15 mouse cellular contexts compared by ENCODE assay signal in the genomic region with DNA sequence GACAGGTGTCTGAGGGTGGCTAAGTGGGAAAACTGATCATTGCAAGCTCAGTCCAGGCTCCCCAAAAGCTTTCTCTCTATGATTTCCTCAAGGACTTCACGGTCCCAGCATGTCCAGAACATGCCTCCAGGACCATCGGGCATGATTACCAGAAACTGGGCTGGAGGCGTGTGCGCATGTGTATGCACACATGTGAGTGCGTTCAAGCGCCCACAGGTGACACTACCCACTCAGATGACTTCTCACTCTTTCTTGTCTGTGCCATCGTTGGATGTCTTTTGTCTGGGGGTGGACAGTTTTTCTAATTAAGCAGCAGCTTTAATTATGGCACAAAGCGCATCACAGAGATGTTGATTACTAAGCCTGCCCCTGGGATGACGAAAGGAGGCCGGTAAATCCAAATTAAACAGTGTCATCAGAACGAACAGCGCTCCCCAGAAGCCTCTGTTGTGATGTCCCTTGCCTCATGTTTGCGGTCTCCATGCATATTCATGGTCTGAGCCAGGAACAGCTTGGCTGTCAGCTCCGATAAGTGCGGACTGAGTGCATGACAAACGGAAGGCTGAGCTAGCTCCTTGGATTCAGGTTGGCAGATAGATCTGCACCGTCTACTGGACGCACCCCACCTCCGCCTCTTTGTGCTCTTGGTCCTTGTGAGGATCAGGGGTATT. TPM values are rescaled to one million over a fixed set of nuclear protein-coding genes. Genes with fewer than 3 reads are reported as not detected.
A peak's percentile ranks its signal among the peaks of the same experiment; 100 is the strongest.
DNase-seq lines count a peak whose midpoint lies in the region; ATAC-seq and TF ChIP-seq lines count a peak whose summit lies in the region.
"Had no signal": no experiment of that assay in that cellular context is flagged by ENCODE, and none has a peak within 500 bp of the region (broad histone marks: within the 10 kb centered on the region; RNA-seq: fewer than 3 reads in every experiment).

No protein-coding gene starts in this region.

- peak; percentile 71 for ATAC-seq in hindbrain, embryonic 12.5 days (ENCODE audit: low FRiP score)
- peak; percentile 66; the same call in 1 of the 2 replicates for ATAC-seq in midbrain, embryonic 16.5 days
- no peak for ATAC-seq in stomach, postnatal 0 days (ENCODE audit: low FRiP score, low TSS enrichment)

- peaks cover 3% of the 10 kb centered on the region; the same call in 1 of the 2 replicates for H3K27me3 ChIP-seq in hindbrain, embryonic 12.5 days
- no peaks in the 10 kb centered on the region for H3K27me3 ChIP-seq in midbrain, embryonic 16.5 days (ENCODE audit: control insufficient read depth, insufficient read depth, low read depth, low read length)
- no peaks in the 10 kb centered on the region for H3K27me3 ChIP-seq in stomach, postnatal 0 days (ENCODE audit: control insufficient read depth, insufficient read depth, low read length)
- H3K27me3 ChIP-seq: liver, embryonic 15.5 days; neural tube, embryonic 12.5 days had no signal

- no peaks in the 10 kb centered on the region for H3K9me3 ChIP-seq in hindbrain, embryonic 12.5 days (replicated peaks)
- H3K9me3 ChIP-seq in midbrain, embryonic 16.5 days (replicated peaks; ENCODE audit: control insufficient read depth, low read length, poor library complexity, severe bottlenecking): no peaks in the 10 kb centered on the region
- no peaks in the 10 kb centered on the region for H3K9me3 ChIP-seq in stomach, postnatal 0 days (ENCODE audit: control insufficient read depth, low read length)
- H3K9me3 ChIP-seq: heart, embryonic 15.5 days; limb, embryonic 10.5 days; liver, embryonic 15.5 days; neural tube, embryonic 12.5 days had no signal

- H3K4me2 ChIP-seq in hindbrain, embryonic 12.5 days (replicated peaks): no peak overlapping the region
- no peak overlapping the region for H3K4me2 ChIP-seq in midbrain, embryonic 16.5 days (ENCODE audit: low read length)
- H3K4me2 ChIP-seq in stomach, postnatal 0 days (replicated peaks; ENCODE audit: low read depth): no peak overlapping the region
- H3K4me2 ChIP-seq: heart, embryonic 15.5 days; liver, embryonic 15.5 days; neural tube, embryonic 12.5 days had no signal

- TF ChIP-seq EP300 in stomach, postnatal 0 days (optimal IDR thresholded peaks at IDR 0.05): no peak

- peak; percentile 41 to 49 for DNase-seq in cerebellum, adult 18-20 months
- DNase-seq in cerebellum, adult 8-10 months: no peak
- peak; percentile 35 to 67 for DNase-seq in left cerebral cortex, postnatal 14 days (ENCODE audit: low spot score in 2 of 2)
- no peak for DNase-seq in left cerebral cortex, postnatal 10 days (ENCODE audit: extremely low spot score in 1 of 2, low spot score in 2 of 2)
- no peak for DNase-seq in adrenal gland, postnatal 14 days
- no peak for DNase-seq in stomach, postnatal 0 days (ENCODE audit: low spot score)
- DNase-seq: gastrocnemius, postnatal 25 days; kidney, postnatal 4 days had no signal

- no peak for TF ChIP-seq CTCF in stomach, postnatal 0 days (IDR thresholded peaks at IDR 0.05; ENCODE audit: low read depth)

- H3K36me3 ChIP-seq in hindbrain, embryonic 12.5 days: no peaks in the 10 kb centered on the region
- H3K36me3 ChIP-seq in midbrain, embryonic 16.5 days (ENCODE audit: control insufficient read depth, insufficient read depth, low read length): no peaks in the 10 kb centered on the region
- H3K36me3 ChIP-seq in stomach, postnatal 0 days (ENCODE audit: control insufficient read depth, insufficient read depth, low read length): no peaks in the 10 kb centered on the region
- H3K36me3 ChIP-seq: heart, embryonic 15.5 days; limb, embryonic 10.5 days; liver, embryonic 15.5 days; neural tube, embryonic 12.5 days had no signal

- no peak overlapping the region for H3K9ac ChIP-seq in hindbrain, embryonic 12.5 days
- 0 out of 2 replicates have a peak overlapping the region, but pooled peaks have one; percentile 25 for H3K9ac ChIP-seq in midbrain, embryonic 16.5 days (ENCODE audit: low read depth, low read length)
- no peak overlapping the region for H3K9ac ChIP-seq in stomach, postnatal 0 days (ENCODE audit: low read length)
- H3K9ac ChIP-seq: heart, embryonic 15.5 days; liver, embryonic 15.5 days; neural tube, embryonic 12.5 days had no signal

- peak overlapping the region; percentile 17; the same call in 1 of the 2 replicates for H3K27ac ChIP-seq in hindbrain, embryonic 12.5 days
- no peak overlapping the region for H3K27ac ChIP-seq in midbrain, embryonic 16.5 days (ENCODE audit: low read length)
- H3K27ac ChIP-seq in stomach, postnatal 0 days (replicated peaks): no peak overlapping the region
- H3K27ac ChIP-seq: heart, embryonic 15.5 days; limb, embryonic 10.5 days; liver, embryonic 15.5 days; neural tube, embryonic 12.5 days had no signal

- 69% methylated on average over 19 of the region's 19 CpGs for WGBS in hindbrain, embryonic 12.5 days
- 46% methylated on average over 19 of the region's 19 CpGs for WGBS in midbrain, embryonic 16.5 days
- 85% methylated on average over 19 of the region's 19 CpGs for WGBS in stomach, postnatal 0 days

- peaks cover 9% of the 10 kb centered on the region; the same call in 1 of the 2 replicates for H3K4me1 ChIP-seq in hindbrain, embryonic 12.5 days
- H3K4me1 ChIP-seq in midbrain, embryonic 16.5 days (ENCODE audit: control insufficient read depth, insufficient read depth, low read length): peaks cover 7% of the 10 kb centered on the region; the same call in 1 of the 2 replicates
- H3K4me1 ChIP-seq in stomach, postnatal 0 days (replicated peaks; ENCODE audit: control insufficient read depth, insufficient read depth): no peaks in the 10 kb centered on the region
- H3K4me1 ChIP-seq: heart, embryonic 15.5 days; liver, embryonic 15.5 days; neural tube, embryonic 12.5 days had no signal

- no peak overlapping the region for H3K4me3 ChIP-seq in hindbrain, embryonic 12.5 days
- no peak overlapping the region for H3K4me3 ChIP-seq in midbrain, embryonic 16.5 days (ENCODE audit: low read depth, low read length)
- H3K4me3 ChIP-seq in stomach, postnatal 0 days (ENCODE audit: low read depth, low read length): no peak overlapping the region
- H3K4me3 ChIP-seq: erythroblast, embryonic 14.5 days; heart, embryonic 15.5 days; limb, embryonic 10.5 days; liver, embryonic 15.5 days; neural tube, embryonic 12.5 days had no signal

- intact Hi-C loops in left cerebral cortex, postnatal 14 days (cut with DNase I): no loop called here
- intact Hi-C loops in left cerebral cortex, postnatal 10 days (cut with DNase I): no loop called here

RNA-seq across cellular contexts. Expression of gene Galnt9, which starts 36.5 kb away (rescaled TPM):
- total RNA-seq in left cerebral cortex, postnatal 14 days (2021): 10 to 100 TPM; 83.1 to 88.7 TPM
- 10 to 100 TPM; 64.1 to 67.4 TPM for total RNA-seq in left cerebral cortex, postnatal 10 days (2021)
- 8.2 and 8.8 TPM in 2 replicates for polyA plus RNA-seq in hindbrain, embryonic 12.5 days (2016; fragmentation: Nextera tagmentation; extraction: Ambion mirVana)
- polyA plus RNA-seq in midbrain, embryonic 16.5 days (2015; fragmentation: Nextera tagmentation; extraction: Ambion mirVana): 22.5 and 23.1 TPM in 2 replicates
- 0.30 TPM in 1 of 2 replicates, not detected in the other for total RNA-seq in adrenal gland, postnatal 14 days (2021)
- polyA plus RNA-seq in stomach, postnatal 0 days (2015; fragmentation: Nextera tagmentation; extraction: Ambion mirVana): 0.18 and 0.29 TPM in 2 replicates
- total RNA-seq: gastrocnemius, postnatal 25 days had no signal
- polyA plus RNA-seq: limb, embryonic 10.5 days had no signal

Comparison
In these comparisons a context has a peak if more than half of its experiments do, and no peak if none do; other contexts are left out.
1. DNase-seq: peak in cerebellum, adult 18-20 months (2 of 2) and left cerebral cortex, postnatal 14 days (2 of 2); none in cerebellum, adult 8-10 months (single experiment), left cerebral cortex, postnatal 10 days (0 of 2), adrenal gland, postnatal 14 days (single experiment) and stomach, postnatal 0 days (single experiment).
2. RNA of gene Galnt9, which starts 36.5 kb away (total RNA-seq): 83.1 to 88.7 TPM in left cerebral cortex, postnatal 14 days and 64.1 to 67.4 TPM in left cerebral cortex, postnatal 10 days; 0.30 TPM in adrenal gland, postnatal 14 days; every median in the first group is over 10 times any median in the second.